8 mouse cellular contexts compared by ENCODE assay signal in the genomic region with DNA sequence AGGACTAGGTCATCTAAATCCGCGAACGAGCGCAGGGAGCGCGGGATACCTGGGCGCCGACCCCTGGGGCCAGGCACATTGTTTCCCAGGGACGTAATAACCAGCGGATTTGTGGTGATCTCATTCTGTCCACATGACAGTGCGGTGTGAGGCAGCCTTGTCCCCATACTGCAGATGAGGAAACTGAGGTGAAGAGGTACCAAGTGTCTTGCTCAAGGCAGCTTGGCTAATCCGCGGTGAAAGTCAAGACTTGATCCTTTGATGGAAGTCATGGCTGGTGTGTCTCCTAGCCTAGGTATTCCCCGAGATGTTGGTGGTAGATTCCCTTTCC. TPM values are rescaled to one million over a fixed set of nuclear protein-coding genes. Genes with fewer than 3 reads are reported as not detected.
DNase-seq lines count a peak whose midpoint lies in the region; ATAC-seq and TF ChIP-seq lines count a peak whose summit lies in the region.

No protein-coding gene starts in this region.

- H3K4me2 ChIP-seq in hindbrain, embryonic 16.5 days (ENCODE audit: low read length): peak overlapping the region; percentile 83
- H3K4me2 ChIP-seq in midbrain, embryonic 14.5 days (ENCODE audit: low read length): peak overlapping the region; percentile 94

- H3K4me3 ChIP-seq in kidney, adult 2 months (ENCODE audit: insufficient read depth, low read depth, low read length): peak overlapping the region; percentile 86
- H3K4me3 ChIP-seq in hindbrain, embryonic 16.5 days (ENCODE audit: low read length): peak overlapping the region; percentile 92
- peak overlapping the region; percentile 71 for H3K4me3 ChIP-seq in midbrain, embryonic 14.5 days (replicated peaks; ENCODE audit: low read depth, low read length)

- DNase-seq in kidney, adult 2 months: no peak
- no peak for DNase-seq in kidney, adult 8-10 months
- peak; percentile 55 for DNase-seq in adipocyte (ENCODE audit: low spot score)
- no peak for DNase-seq in midbrain, embryonic 14.5 days
- no peak for DNase-seq in thymus, postnatal 10 days (ENCODE audit: low spot score in 2 of 2)
- DNase-seq in adrenal gland, postnatal 36 days: no peak

- 15% methylated on average over 14 of the region's 14 CpGs for WGBS in kidney, adult 2 months
- 10% methylated on average over 14 of the region's 14 CpGs for WGBS in hindbrain, embryonic 16.5 days
- 9% methylated on average over 14 of the region's 14 CpGs for WGBS in midbrain, embryonic 14.5 days

- no peak for TF ChIP-seq CTCF in kidney, adult 2 months (conservative IDR thresholded peaks at IDR 0.05; ENCODE audit: insufficient read depth, insufficient read length, low read depth, low read length)

- H3K9ac ChIP-seq in hindbrain, embryonic 16.5 days (ENCODE audit: low read depth, low read length): peak overlapping the region; percentile 79
- peak overlapping the region; percentile 84 for H3K9ac ChIP-seq in midbrain, embryonic 14.5 days (replicated peaks; ENCODE audit: low read length)

- no peak overlapping the region for H3K27ac ChIP-seq in kidney, adult 2 months (ENCODE audit: insufficient read depth, low read depth, low read length)
- H3K27ac ChIP-seq in hindbrain, embryonic 16.5 days (ENCODE audit: low read depth, low read length): peak overlapping the region; percentile 93
- H3K27ac ChIP-seq in midbrain, embryonic 14.5 days (replicated peaks; ENCODE audit: low read depth, low read length): peak overlapping the region; percentile 84

- ATAC-seq in hindbrain, embryonic 16.5 days: no peak
- ATAC-seq in midbrain, embryonic 14.5 days (ENCODE audit: low FRiP score, low TSS enrichment): no peak
- ATAC-seq in granulocyte monocyte progenitor cell, adult 5-6 weeks (replicated peaks; ENCODE audit: poor library complexity, severe bottlenecking): no peak

- no peak for TF ChIP-seq POLR2A in kidney, adult 2 months (IDR thresholded peaks at IDR 0.05; ENCODE audit: low read depth, low read length)

- no peaks in the 10 kb centered on the region for H3K9me3 ChIP-seq in hindbrain, embryonic 16.5 days (ENCODE audit: control insufficient read depth, low read length)
- H3K9me3 ChIP-seq in midbrain, embryonic 14.5 days (ENCODE audit: control insufficient read depth, low read length): no peaks in the 10 kb centered on the region

- H3K36me3 ChIP-seq in kidney, adult 2 months (ENCODE audit: control insufficient read depth, insufficient read depth, low read length): no peaks in the 10 kb centered on the region
- no peaks in the 10 kb centered on the region; the same call in 1 of the 2 replicates for H3K36me3 ChIP-seq in hindbrain, embryonic 16.5 days (ENCODE audit: control insufficient read depth, insufficient read depth, low read length)
- no peaks in the 10 kb centered on the region for H3K36me3 ChIP-seq in midbrain, embryonic 14.5 days (ENCODE audit: control insufficient read depth, insufficient read depth, low read length)

- no peaks in the 10 kb centered on the region for H3K27me3 ChIP-seq in kidney, adult 2 months (replicated peaks; ENCODE audit: control insufficient read depth, insufficient read depth, low read length)
- H3K27me3 ChIP-seq in hindbrain, embryonic 16.5 days (replicated peaks; ENCODE audit: control insufficient read depth, insufficient read depth, low read length): no peaks in the 10 kb centered on the region
- H3K27me3 ChIP-seq in midbrain, embryonic 14.5 days (ENCODE audit: control insufficient read depth, insufficient read depth, low read length): no peaks in the 10 kb centered on the region

- peaks cover 5% of the 10 kb centered on the region; the same call in 1 of the 2 replicates for H3K4me1 ChIP-seq in kidney, adult 2 months (ENCODE audit: control insufficient read depth, insufficient read depth, low read length)
- H3K4me1 ChIP-seq in hindbrain, embryonic 16.5 days (ENCODE audit: control insufficient read depth, insufficient read depth, low read depth, low read length): peaks cover 36% of the 10 kb centered on the region
- H3K4me1 ChIP-seq in midbrain, embryonic 14.5 days (ENCODE audit: control insufficient read depth, insufficient read depth, low read length): peaks cover 23% of the 10 kb centered on the region

RNA-seq across cellular contexts. Expression of gene Gm21969, which starts 27.3 kb away (rescaled TPM):
- 0.02 and 0.08 TPM in 2 replicates for polyA plus RNA-seq in kidney, adult 2 months (2012; rRNA removed)
- polyA plus RNA-seq in hindbrain, embryonic 16.5 days (2015; fragmentation: Nextera tagmentation; extraction: Ambion mirVana): not detected in 2 replicates
- polyA plus RNA-seq in midbrain, embryonic 14.5 days (2014; fragmentation: Nextera tagmentation; extraction: Ambion mirVana): not detected in 2 replicates
- not detected in 2 replicates for total RNA-seq in granulocyte monocyte progenitor cell, adult 5-6 weeks (2014; fragmentation: Nextera tagmentation)
- total RNA-seq in granulocyte monocyte progenitor cell, adult 5-6 weeks (2017): not detected in 2 replicates
- total RNA-seq in adrenal gland, postnatal 36 days (2021): not detected

RNA-seq across cellular contexts. Expression of gene Iffo2, which starts 45.3 kb away (rescaled TPM):
- 3.4 and 3.6 TPM in 2 replicates for polyA plus RNA-seq in kidney, adult 2 months (2012; rRNA removed)
- 3.5 and 3.9 TPM in 2 replicates for polyA plus RNA-seq in hindbrain, embryonic 16.5 days (2015; fragmentation: Nextera tagmentation; extraction: Ambion mirVana)
- 5.2 and 6.2 TPM in 2 replicates for polyA plus RNA-seq in midbrain, embryonic 14.5 days (2014; fragmentation: Nextera tagmentation; extraction: Ambion mirVana)
- total RNA-seq in granulocyte monocyte progenitor cell, adult 5-6 weeks (2014; fragmentation: Nextera tagmentation): 0.92 and 2.4 TPM in 2 replicates
- total RNA-seq in granulocyte monocyte progenitor cell, adult 5-6 weeks (2017): 0.26 and 1.2 TPM in 2 replicates
- 10 to 100 TPM; 11.3 to 11.4 TPM for total RNA-seq in adrenal gland, postnatal 36 days (2021)

RNA-seq across cellular contexts. Expression of gene Aldh4a1, which starts 47.0 kb away (rescaled TPM):
- 517 and 605 TPM in 2 replicates for polyA plus RNA-seq in kidney, adult 2 months (2012; rRNA removed)
- polyA plus RNA-seq in hindbrain, embryonic 16.5 days (2015; fragmentation: Nextera tagmentation; extraction: Ambion mirVana): 31.9 and 35.4 TPM in 2 replicates
- 14.1 and 15.2 TPM in 2 replicates for polyA plus RNA-seq in midbrain, embryonic 14.5 days (2014; fragmentation: Nextera tagmentation; extraction: Ambion mirVana)
- 29.7 and 30.9 TPM in 2 replicates for total RNA-seq in granulocyte monocyte progenitor cell, adult 5-6 weeks (2014; fragmentation: Nextera tagmentation)
- total RNA-seq in granulocyte monocyte progenitor cell, adult 5-6 weeks (2017): 18.9 and 20.1 TPM in 2 replicates
- 100 to 1,000 TPM in 1 of 2 experiments, 10 to 100 TPM in 1; 57.8 to 136 TPM for total RNA-seq in adrenal gland, postnatal 36 days (2021)

Comparison
In these comparisons a context has a peak if more than half of its experiments do, and no peak if none do; other contexts are left out.
1. RNA of gene Aldh4a1, which starts 47.0 kb away (polyA plus RNA-seq): 517 to 605 TPM in kidney, adult 2 months; 31.9 to 35.4 TPM in hindbrain, embryonic 16.5 days and 14.1 to 15.2 TPM in midbrain, embryonic 14.5 days; every median in the first group is over 10 times any median in the second.
2. Peak in every context shown above with its lines, with median percentiles within 50 percentile points of each other: H3K4me3 ChIP-seq.